Mouse (Mus musculus): Measurements from ENCODE around the gene Tom1l2. TPM values are rescaled to one million over a fixed set of nuclear protein-coding genes. Genes with fewer than 3 reads are reported as not detected.

Tom1l2 gene
- polyA plus RNA-seq, 1 experiment, result 82.1 TPM

- no peak for TF ChIP-seq POLR2A (IDR thresholded peaks at IDR 0.05; ENCODE audit: borderline replicate concordance, extremely low read depth, insufficient read depth, insufficient read length, poor library complexity, severe bottlenecking)
- no peak for TF ChIP-seq CTCF (IDR thresholded peaks at IDR 0.05; ENCODE audit: borderline replicate concordance, extremely low read depth, insufficient read depth, insufficient read length)
- no peak for DNase-seq (ENCODE audit: low read depth)
These were observed 35.2 kb downstream of the Tom1l2 start for GRCm38 (mm10) chr11:60317376-60318102.

DNA sequence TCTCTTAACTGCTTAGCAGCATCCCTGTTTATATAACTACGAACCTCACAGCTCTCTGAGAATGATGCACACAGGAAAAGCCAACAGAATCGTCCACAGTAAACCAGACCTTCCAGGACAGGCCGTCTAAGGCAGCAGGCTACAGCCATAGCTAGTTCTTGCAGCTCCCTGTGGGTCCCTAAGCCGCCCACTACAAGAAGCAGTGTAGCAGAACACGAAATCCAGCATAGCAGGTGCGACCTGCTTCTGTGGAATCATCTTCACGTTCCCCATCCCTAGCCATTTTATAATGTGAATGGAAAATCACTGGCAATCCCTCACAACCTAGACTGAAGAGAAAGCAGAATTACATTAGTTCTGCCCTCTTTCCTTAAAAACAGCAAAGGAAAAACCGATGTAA is 35.8 kb downstream of the Tom1l2 start:
- TF ChIP-seq POLR2A (IDR thresholded peaks at IDR 0.05; ENCODE audit: borderline replicate concordance, extremely low read depth, insufficient read depth, insufficient read length, poor library complexity, severe bottlenecking) (no peak), CTCF (IDR thresholded peaks at IDR 0.05; ENCODE audit: borderline replicate concordance, extremely low read depth, insufficient read depth, insufficient read length) (no peak)
- no peak for DNase-seq (ENCODE audit: low read depth)

DNA sequence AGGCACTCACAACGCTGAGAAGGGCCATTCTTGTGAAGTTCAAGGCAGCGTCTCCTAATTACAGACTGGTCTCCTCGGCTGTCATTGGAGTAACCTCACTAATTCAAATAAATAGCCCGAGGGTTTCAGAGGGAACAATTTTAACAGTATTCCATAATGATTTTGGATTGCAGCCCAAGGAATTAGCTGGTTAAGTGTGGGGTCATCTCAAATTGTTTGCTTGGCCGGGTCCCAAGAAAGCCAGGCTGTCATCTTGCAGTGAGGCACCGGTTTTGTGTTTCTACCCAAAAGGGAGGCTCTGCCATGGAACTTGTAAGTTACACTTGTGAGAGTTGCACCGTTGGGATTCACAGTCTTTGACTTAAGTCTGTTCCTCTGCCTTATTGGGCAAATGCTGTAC is 36.5 kb downstream of the Tom1l2 start:
- peak; percentile 73 for DNase-seq (ENCODE audit: low read depth)
- TF ChIP-seq CTCF (IDR thresholded peaks at IDR 0.05; ENCODE audit: borderline replicate concordance, extremely low read depth, insufficient read depth, insufficient read length) (no peak), POLR2A (IDR thresholded peaks at IDR 0.05; ENCODE audit: borderline replicate concordance, extremely low read depth, insufficient read depth, insufficient read length, poor library complexity, severe bottlenecking) (no peak)

GRCm38 (mm10) chr11:60311025-60311854 is 41.5 kb downstream of the Tom1l2 start:
- TF ChIP-seq CTCF (IDR thresholded peaks at IDR 0.05; ENCODE audit: borderline replicate concordance, extremely low read depth, insufficient read depth, insufficient read length), result 0 out of 2 replicates have a peak, but pooled peaks have one; percentile 5
- no peak for TF ChIP-seq POLR2A (IDR thresholded peaks at IDR 0.05; ENCODE audit: borderline replicate concordance, extremely low read depth, insufficient read depth, insufficient read length, poor library complexity, severe bottlenecking)
- DNase-seq (ENCODE audit: low read depth), result peak; percentile 97

GRCm38 (mm10) chr11:60309875-60310274 is 42.8 kb downstream of the Tom1l2 start:
- no peak for TF ChIP-seq POLR2A (IDR thresholded peaks at IDR 0.05; ENCODE audit: borderline replicate concordance, extremely low read depth, insufficient read depth, insufficient read length, poor library complexity, severe bottlenecking)
- no peak for TF ChIP-seq CTCF (IDR thresholded peaks at IDR 0.05; ENCODE audit: borderline replicate concordance, extremely low read depth, insufficient read depth, insufficient read length)
- DNase-seq (ENCODE audit: low read depth), result no peak

DNA sequence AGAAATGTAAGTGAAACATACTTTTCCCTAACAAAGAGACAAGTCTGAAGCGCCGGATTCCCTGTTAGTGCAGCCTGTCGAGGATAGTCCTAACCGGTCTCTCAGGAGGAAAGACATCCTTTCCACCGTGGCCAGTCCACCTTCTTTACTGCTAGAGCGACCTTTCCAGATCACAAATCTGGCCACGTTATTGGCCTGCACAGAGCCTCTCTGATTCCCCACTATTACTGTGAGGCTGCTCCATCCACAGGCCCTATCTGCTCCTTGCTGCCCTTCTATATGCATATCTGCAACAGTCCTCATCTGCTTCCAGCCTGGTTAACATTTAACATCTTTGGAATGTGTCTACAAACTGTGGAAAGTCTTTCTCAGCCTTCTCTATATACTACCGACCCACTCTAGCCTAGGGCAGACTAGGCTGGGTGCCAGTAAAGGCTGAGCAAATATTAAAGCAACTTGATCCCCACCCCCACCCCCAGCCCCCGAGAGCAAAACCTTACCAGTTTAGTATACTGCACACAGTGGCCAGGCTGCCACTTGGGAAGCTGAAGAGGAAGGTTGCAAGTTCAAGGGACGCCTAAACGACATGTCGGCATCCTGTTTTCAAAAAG is 44.1 kb downstream of the Tom1l2 start:
- no peak for TF ChIP-seq CTCF (IDR thresholded peaks at IDR 0.05; ENCODE audit: borderline replicate concordance, extremely low read depth, insufficient read depth, insufficient read length)
- no peak for DNase-seq (ENCODE audit: low read depth)

- DNase-seq (ENCODE audit: low read depth), result no peak
These were observed 44.6 kb downstream of the Tom1l2 start for GRCm38 (mm10) chr11:60308061-60308460.

DNA sequence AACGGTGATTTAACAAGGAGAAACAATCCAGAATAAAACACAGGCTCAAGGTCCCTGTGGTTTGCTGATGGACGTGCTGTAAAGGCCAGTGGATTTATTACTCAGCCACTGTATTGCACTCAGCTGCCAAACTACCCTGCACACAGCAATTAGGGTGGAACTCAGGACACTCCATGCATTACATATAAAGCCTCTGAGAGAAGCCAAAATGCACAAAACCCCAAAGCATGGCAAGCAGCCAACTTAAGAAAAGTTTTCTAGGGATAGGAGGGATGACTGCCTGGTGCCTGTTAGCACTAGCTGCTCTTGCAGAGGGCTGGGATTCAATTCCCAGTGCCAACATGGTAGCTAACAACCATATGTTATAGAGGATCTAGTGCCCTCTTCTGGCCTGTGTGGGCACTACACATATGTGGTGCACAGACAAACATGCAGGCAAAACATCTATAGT is 45.3 kb downstream of the Tom1l2 start:
- DNase-seq (ENCODE audit: low read depth), result peak; percentile 85
- TF ChIP-seq POLR2A (IDR thresholded peaks at IDR 0.05; ENCODE audit: borderline replicate concordance, extremely low read depth, insufficient read depth, insufficient read length, poor library complexity, severe bottlenecking) (no peak), CTCF (IDR thresholded peaks at IDR 0.05; ENCODE audit: borderline replicate concordance, extremely low read depth, insufficient read depth, insufficient read length) (peak; percentile 38; the same call in 1 of the 2 replicates)

More at GRCm38 (mm10) chr11:60308061-60308460, 44.6 kb downstream of the Tom1l2 start:
- TF ChIP-seq POLR2A (IDR thresholded peaks at IDR 0.05; ENCODE audit: borderline replicate concordance, extremely low read depth, insufficient read depth, insufficient read length, poor library complexity, severe bottlenecking) (no peak), CTCF (IDR thresholded peaks at IDR 0.05; ENCODE audit: borderline replicate concordance, extremely low read depth, insufficient read depth, insufficient read length) (no peak)

- peak; percentile 55 for DNase-seq (ENCODE audit: low read depth)
- TF ChIP-seq CTCF (IDR thresholded peaks at IDR 0.05; ENCODE audit: borderline replicate concordance, extremely low read depth, insufficient read depth, insufficient read length) (peak; percentile 65; the same call in 1 of the 2 replicates), POLR2A (IDR thresholded peaks at IDR 0.05; ENCODE audit: borderline replicate concordance, extremely low read depth, insufficient read depth, insufficient read length, poor library complexity, severe bottlenecking) (no peak)
These were observed 45.9 kb downstream of the Tom1l2 start for GRCm38 (mm10) chr11:60306834-60307233.

- no peak for TF ChIP-seq POLR2A (IDR thresholded peaks at IDR 0.05; ENCODE audit: borderline replicate concordance, extremely low read depth, insufficient read depth, insufficient read length, poor library complexity, severe bottlenecking)
- TF ChIP-seq CTCF (IDR thresholded peaks at IDR 0.05; ENCODE audit: borderline replicate concordance, extremely low read depth, insufficient read depth, insufficient read length), result no peak
- DNase-seq (ENCODE audit: low read depth), result peak; percentile 61
These were observed 47.1 kb downstream of the Tom1l2 start for GRCm38 (mm10) chr11:60305611-60306010.

DNA sequence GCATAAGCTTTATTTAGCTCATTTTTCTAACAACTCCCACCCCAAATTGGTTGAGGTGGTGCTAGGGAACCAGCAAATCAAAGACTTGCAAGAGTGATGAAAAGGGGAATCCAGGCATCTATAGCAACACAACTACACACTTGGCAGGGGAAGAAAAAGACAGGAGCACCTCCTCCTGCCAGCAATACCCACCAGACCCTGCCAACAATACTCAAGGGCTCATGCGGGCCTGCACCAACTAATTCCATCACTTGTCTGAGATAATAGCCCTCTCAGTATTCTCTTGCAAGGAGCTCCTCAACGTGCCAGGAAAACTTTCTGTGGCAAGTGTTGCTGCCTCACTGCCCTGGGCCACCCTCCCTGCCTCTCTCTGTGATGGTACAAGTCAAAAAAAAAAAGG is 49.2 kb downstream of the Tom1l2 start:
- DNase-seq (ENCODE audit: low read depth), result peak; percentile 94
- no peak for TF ChIP-seq CTCF (IDR thresholded peaks at IDR 0.05; ENCODE audit: borderline replicate concordance, extremely low read depth, insufficient read depth, insufficient read length)
- no peak for TF ChIP-seq POLR2A (IDR thresholded peaks at IDR 0.05; ENCODE audit: borderline replicate concordance, extremely low read depth, insufficient read depth, insufficient read length, poor library complexity, severe bottlenecking)

All from brain, embryonic 14.5 days (tissue).